Mouse (Mus musculus): ENCODE measurements around the gene Gstp1. TPM values are rescaled to one million over a fixed set of nuclear protein-coding genes. Genes with fewer than 3 reads are reported as not detected.
"Not testable (repeated sequence)": the region's sequence is repeated elsewhere in the genome, so short reads cannot be mapped to it uniquely, and the experiment has no call there.

Gene Gstp1
- polyA plus RNA-seq, 1 experiment from 2014 or later: 418 TPM

GRCm38 (mm10) chr19:4058581-4058980 lies 20.8 kb upstream of the Gstp1 start:
- Histone ChIP-seq H3K4me2 (no peak overlapping the region), H3K9ac (no peak overlapping the region), H3K9me3 (no peaks in the 10 kb centered on the region), H3K4me3 (no peak overlapping the region), H3K27ac (no peak overlapping the region), H3K4me1 (replicated peaks) (no peaks in the 10 kb centered on the region), H3K27me3 (0 out of 2 replicates have a peak, but pooled peaks cover 4% of the 10 kb centered on the region), H3K36me3 (no peaks in the 10 kb centered on the region)
- 92% methylated on average over 5 of the region's 5 CpGs for WGBS
- no peak for ATAC-seq (ENCODE audit: low FRiP score)

- Histone ChIP-seq H3K27me3 (0 out of 2 replicates have a peak, but pooled peaks cover 4% of the 10 kb centered on the region), H3K9me3 (no peaks in the 10 kb centered on the region), H3K27ac (no peak overlapping the region), H3K4me2 (no peak overlapping the region), H3K4me3 (no peak overlapping the region), H3K36me3 (no peaks in the 10 kb centered on the region), H3K9ac (no peak overlapping the region), H3K4me1 (replicated peaks) (no peaks in the 10 kb centered on the region)
- WGBS: 96% methylated on average over 7 of the region's 7 CpGs
- ATAC-seq (ENCODE audit: low FRiP score): no peak
Observed at GRCm38 (mm10) chr19:4057962-4058361, 20.2 kb upstream of the Gstp1 start.

- no peak overlapping the region for H3K9ac ChIP-seq
- H3K36me3 ChIP-seq: no peaks in the 10 kb centered on the region
- no peak overlapping the region for H3K4me3 ChIP-seq
- H3K9me3 ChIP-seq: no peaks in the 10 kb centered on the region
- H3K27me3 ChIP-seq: 0 out of 2 replicates have a peak, but pooled peaks cover 4% of the 10 kb centered on the region
- ATAC-seq (ENCODE audit: low FRiP score): no peak
- H3K4me2 ChIP-seq: no peak overlapping the region
- 88% methylated on average over 13 of the region's 13 CpGs for WGBS
- H3K4me1 ChIP-seq (replicated peaks): no peaks in the 10 kb centered on the region
- no peak overlapping the region for H3K27ac ChIP-seq
Observed at GRCm38 (mm10) chr19:4057389-4057788, 19.6 kb upstream of the Gstp1 start.

GRCm38 (mm10) chr19:4056727-4057126 lies 18.9 kb upstream of the Gstp1 start:
- Histone ChIP-seq H3K4me1 (replicated peaks) (no peaks in the 10 kb centered on the region), H3K27me3 (0 out of 2 replicates have a peak, but pooled peaks cover 4% of the 10 kb centered on the region), H3K27ac (no peak overlapping the region), H3K4me2 (no peak overlapping the region), H3K9ac (no peak overlapping the region), H3K36me3 (no peaks in the 10 kb centered on the region), H3K9me3 (no peaks in the 10 kb centered on the region), H3K4me3 (no peak overlapping the region)
- 33% methylated on average over 4 of the region's 4 CpGs for WGBS
- no peak for ATAC-seq (ENCODE audit: low FRiP score)

GRCm38 (mm10) chr19:4055947-4056693 lies 18.3 kb upstream of the Gstp1 start:
- Histone ChIP-seq H3K27ac (no peak overlapping the region), H3K9me3 (no peaks in the 10 kb centered on the region), H3K4me3 (no peak overlapping the region), H3K36me3 (no peaks in the 10 kb centered on the region), H3K9ac (no peak overlapping the region), H3K4me1 (replicated peaks) (no peaks in the 10 kb centered on the region), H3K27me3 (0 out of 2 replicates have a peak, but pooled peaks cover 4% of the 10 kb centered on the region), H3K4me2 (no peak overlapping the region)
- 65% methylated on average over 15 of the region's 15 CpGs for WGBS
- no peak for ATAC-seq (ENCODE audit: low FRiP score)

GRCm38 (mm10) chr19:4055216-4055946 lies 17.6 kb upstream of the Gstp1 start:
- ATAC-seq (ENCODE audit: low FRiP score): no peak
- Histone ChIP-seq H3K4me2 (no peak overlapping the region), H3K4me3 (no peak overlapping the region), H3K27me3 (0 out of 2 replicates have a peak, but pooled peaks cover 4% of the 10 kb centered on the region), H3K27ac (no peak overlapping the region), H3K9me3 (no peaks in the 10 kb centered on the region), H3K9ac (no peak overlapping the region), H3K36me3 (no peaks in the 10 kb centered on the region), H3K4me1 (replicated peaks) (no peaks in the 10 kb centered on the region)
- WGBS: 76% methylated on average over 8 of the region's 8 CpGs

- Histone ChIP-seq H3K27ac (no peak overlapping the region), H3K27me3 (0 out of 2 replicates have a peak, but pooled peaks cover 4% of the 10 kb centered on the region), H3K9ac (no peak overlapping the region), H3K4me1 (replicated peaks) (no peaks in the 10 kb centered on the region), H3K4me2 (no peak overlapping the region), H3K9me3 (no peaks in the 10 kb centered on the region), H3K36me3 (no peaks in the 10 kb centered on the region), H3K4me3 (no peak overlapping the region)
- WGBS: 91% methylated on average over 5 of the region's 5 CpGs
- no peak for ATAC-seq (ENCODE audit: low FRiP score)
Observed at GRCm38 (mm10) chr19:4054613-4055012, 16.8 kb upstream of the Gstp1 start.

GRCm38 (mm10) chr19:4052516-4053030 lies 14.8 kb upstream of the Gstp1 start:
- 68% methylated on average over 5 of the region's 5 CpGs for WGBS
- no peaks in the 10 kb centered on the region for H3K36me3 ChIP-seq
- H3K27ac ChIP-seq: no peak overlapping the region
- no peak overlapping the region for H3K4me3 ChIP-seq
- no peak for ATAC-seq (ENCODE audit: low FRiP score)
- H3K9me3 ChIP-seq: no peaks in the 10 kb centered on the region
- H3K4me2 ChIP-seq: no peak overlapping the region
- H3K9ac ChIP-seq: no peak overlapping the region
- H3K4me1 ChIP-seq (replicated peaks): no peaks in the 10 kb centered on the region
- 0 out of 2 replicates have a peak, but pooled peaks cover 4% of the 10 kb centered on the region for H3K27me3 ChIP-seq

GRCm38 (mm10) chr19:4051741-4052515 lies 14.1 kb upstream of the Gstp1 start:
- Histone ChIP-seq H3K4me1 (replicated peaks) (no peaks in the 10 kb centered on the region), H3K9me3 (no peaks in the 10 kb centered on the region), H3K27ac (no peak overlapping the region), H3K4me3 (no peak overlapping the region), H3K27me3 (0 out of 2 replicates have a peak, but pooled peaks cover 4% of the 10 kb centered on the region), H3K36me3 (no peaks in the 10 kb centered on the region), H3K9ac (no peak overlapping the region), H3K4me2 (no peak overlapping the region)
- no peak for ATAC-seq (ENCODE audit: low FRiP score)
- WGBS: 58% methylated on average over 10 of the region's 10 CpGs

- 0 out of 2 replicates have a peak, but pooled peaks cover 4% of the 10 kb centered on the region for H3K27me3 ChIP-seq
- ATAC-seq (ENCODE audit: low FRiP score): no peak
- H3K9ac ChIP-seq: no peak overlapping the region
- H3K9me3 ChIP-seq: no peaks in the 10 kb centered on the region
- H3K36me3 ChIP-seq: no peaks in the 10 kb centered on the region
- H3K4me1 ChIP-seq (replicated peaks): no peaks in the 10 kb centered on the region
- no peak overlapping the region for H3K4me2 ChIP-seq
- 99% methylated on average over 5 of the region's 5 CpGs for WGBS
- no peak overlapping the region for H3K27ac ChIP-seq
- no peak overlapping the region for H3K4me3 ChIP-seq
Observed at GRCm38 (mm10) chr19:4051016-4051415, 13.2 kb upstream of the Gstp1 start.

GRCm38 (mm10) chr19:4049069-4049468 lies 11.3 kb upstream of the Gstp1 start:
- ATAC-seq (ENCODE audit: low FRiP score); H3K4me3 ChIP-seq; H3K9ac ChIP-seq; H3K4me1 ChIP-seq (replicated peaks); H3K27me3 ChIP-seq; H3K36me3 ChIP-seq; H3K4me2 ChIP-seq; H3K9me3 ChIP-seq; H3K27ac ChIP-seq: not testable (repeated sequence)
- WGBS: 81% methylated on average over 5 of the region's 5 CpGs

- H3K4me1 ChIP-seq (replicated peaks): no peaks in the 10 kb centered on the region
- no peaks in the 10 kb centered on the region for H3K36me3 ChIP-seq
- H3K9me3 ChIP-seq: no peaks in the 10 kb centered on the region
- ATAC-seq (ENCODE audit: low FRiP score): no peak
- H3K9ac ChIP-seq: no peak overlapping the region
- WGBS: 20% methylated on average over 4 of the region's 4 CpGs
- no peak overlapping the region for H3K27ac ChIP-seq
- H3K27me3 ChIP-seq: no peaks in the 10 kb centered on the region
- H3K4me2 ChIP-seq: no peak overlapping the region
- H3K4me3 ChIP-seq: no peak overlapping the region
Observed at GRCm38 (mm10) chr19:4047859-4048258, 10.1 kb upstream of the Gstp1 start.

All from hindbrain, embryonic 13.5 days (tissue).